Mouse (Mus musculus) ES-Bruce4 (cell line): ENCODE results near the gene Coq9.

Experiments used
- CTCF ChIP-seq: IDR thresholded peaks from one replicate; pipeline ENCODE4 v1.8.1; 2011; ENCODE audit warnings: low read depth, low read length
- EP300 ChIP-seq: IDR thresholded peaks from 2 replicates; pipeline ENCODE4 v1.6.1; 2011; ENCODE audit warnings: low read depth, low read length; ENCODE audit not compliant: insufficient read depth

DNA sequence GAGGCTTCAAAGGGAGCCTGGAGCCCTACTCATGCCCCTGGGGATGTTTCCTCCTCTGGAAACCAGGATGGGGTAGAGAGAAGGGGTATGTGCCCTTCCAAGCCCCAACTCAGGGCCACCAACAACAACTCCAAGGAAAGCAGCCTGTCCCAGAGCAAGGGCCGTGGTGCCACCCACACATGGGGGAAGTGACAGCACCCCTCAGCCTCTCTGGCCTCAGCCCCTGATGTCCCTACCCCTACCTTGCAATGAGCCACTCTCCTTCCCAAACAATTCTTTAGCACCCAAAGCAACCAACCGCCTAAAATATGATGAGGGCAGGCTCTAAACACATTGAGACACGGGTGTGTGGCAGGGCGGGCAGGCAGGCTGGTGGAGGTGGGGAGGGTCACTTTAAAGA, 31.9 kb downstream of the Coq9 start:
- TF ChIP-seq CTCF, result no peak
- no peak for TF ChIP-seq EP300
